Mouse (Mus musculus): ENCODE measurements around the gene Slc25a39.
"Not testable (repeated sequence)": the region's sequence is repeated elsewhere in the genome, so short reads cannot be mapped to it uniquely, and the experiment has no call there.

The Slc25a39 gene

GRCm38 (mm10) chr11:102374108-102374725 is 33.5 kb downstream of the Slc25a39 start:
- ATAC-seq (ENCODE audit: low TSS enrichment): no peak

GRCm38 (mm10) chr11:102373646-102374045 is 34.1 kb downstream of the Slc25a39 start:
- ATAC-seq (ENCODE audit: low TSS enrichment): no peak

GRCm38 (mm10) chr11:102372936-102373335 is 34.8 kb downstream of the Slc25a39 start:
- no peak for ATAC-seq (ENCODE audit: low TSS enrichment)

- no peak for ATAC-seq (ENCODE audit: low TSS enrichment)
These were observed 35.6 kb downstream of the Slc25a39 start for GRCm38 (mm10) chr11:102371926-102372685.

GRCm38 (mm10) chr11:102370285-102370684 is 37.5 kb downstream of the Slc25a39 start:
- no peak for ATAC-seq (ENCODE audit: low TSS enrichment)

GRCm38 (mm10) chr11:102369263-102369662 is 38.5 kb downstream of the Slc25a39 start:
- ATAC-seq (ENCODE audit: low TSS enrichment): no peak

- no peak for ATAC-seq (ENCODE audit: low TSS enrichment)
These were observed 39.4 kb downstream of the Slc25a39 start for GRCm38 (mm10) chr11:102368347-102368746.

- ATAC-seq (ENCODE audit: low TSS enrichment): no peak
These were observed 40.1 kb downstream of the Slc25a39 start for GRCm38 (mm10) chr11:102367504-102368280.

- ATAC-seq (ENCODE audit: low TSS enrichment): not testable (repeated sequence)
These were observed 41.6 kb downstream of the Slc25a39 start, which contains the start of gene Slc4a1 for GRCm38 (mm10) chr11:102366103-102366502. Gene Slc4a1, minus strand, starts transcription at chr11:102366203.

GRCm38 (mm10) chr11:102365699-102366098 is 42.0 kb downstream of the Slc25a39 start:
- no peak for ATAC-seq (ENCODE audit: low TSS enrichment)

- no peak for ATAC-seq (ENCODE audit: low TSS enrichment)
These were observed 43.0 kb downstream of the Slc25a39 start for GRCm38 (mm10) chr11:102364570-102365371.

GRCm38 (mm10) chr11:102363623-102364022 is 44.1 kb downstream of the Slc25a39 start:
- no peak for ATAC-seq (ENCODE audit: low TSS enrichment)

GRCm38 (mm10) chr11:102361776-102362495 is 45.8 kb downstream of the Slc25a39 start:
- ATAC-seq (ENCODE audit: low TSS enrichment): no peak

GRCm38 (mm10) chr11:102358365-102358764 is 49.4 kb downstream of the Slc25a39 start:
- no peak for ATAC-seq (ENCODE audit: low TSS enrichment)

GRCm38 (mm10) chr11:102356636-102357350 is 51.0 kb downstream of the Slc25a39 start:
- no peak for ATAC-seq (ENCODE audit: low TSS enrichment)

- no peak for ATAC-seq (ENCODE audit: low TSS enrichment)
These were observed 51.6 kb downstream of the Slc25a39 start for GRCm38 (mm10) chr11:102356190-102356589.

- no peak for ATAC-seq (ENCODE audit: low TSS enrichment)
These were observed 52.2 kb downstream of the Slc25a39 start for GRCm38 (mm10) chr11:102355501-102355900.

- ATAC-seq (ENCODE audit: low TSS enrichment): no peak
These were observed 54.7 kb downstream of the Slc25a39 start for GRCm38 (mm10) chr11:102353021-102353431.
